Mouse (Mus musculus): ENCODE data around the gene Plppr1. TPM values are rescaled to one million over a fixed set of nuclear protein-coding genes. Genes with fewer than 3 reads are reported as not detected.

The Plppr1 gene
- polyA plus RNA-seq (2016; fragmentation: Nextera tagmentation; extraction: Ambion mirVana) = 5.9 and 6.6 TPM in 2 replicates

- 0% methylated on average over 20 of the region's 21 CpGs for WGBS
- no peaks in the 10 kb centered on the region for H3K9me3 ChIP-seq
- peak within 1 kb of the TSS; percentile 67 for H3K4me3 ChIP-seq
- ATAC-seq (ENCODE audit: insufficient number of reproducible peaks, insufficient read depth, low FRiP score, low TSS enrichment) = peak; percentile 84
- peak within 1 kb of the TSS; percentile 23; the same call in 1 of the 2 replicates for H3K27ac ChIP-seq
- no peaks in the 10 kb centered on the region for H3K36me3 ChIP-seq
- peaks cover 21% of the 10 kb centered on the region for H3K27me3 ChIP-seq
- peak within 1 kb of the TSS; percentile 100 for H3K4me2 ChIP-seq (replicated peaks)
- no peaks in the 10 kb centered on the region for H3K4me1 ChIP-seq
- peak within 1 kb of the TSS; percentile 59 for H3K9ac ChIP-seq
Observed at GRCm38 (mm10) chr4:49059021-49059401, at the start of gene Plppr1. Gene Plppr1 (plus strand): TSS chr4:49059273.

- Histone ChIP-seq H3K27ac (no peak overlapping the region), H3K4me3 (no peak overlapping the region), H3K9me3 (no peaks in the 10 kb centered on the region), H3K9ac (no peak overlapping the region), H3K4me1 (no peaks in the 10 kb centered on the region), H3K4me2 (replicated peaks) (no peak overlapping the region), H3K36me3 (no peaks in the 10 kb centered on the region), H3K27me3 (no peaks in the 10 kb centered on the region)
- no peak for ATAC-seq (ENCODE audit: insufficient number of reproducible peaks, insufficient read depth, low FRiP score, low TSS enrichment)
Observed at GRCm38 (mm10) chr4:49016701-49017100, 42.4 kb upstream of the Plppr1 start.

- WGBS = 91% methylated on average over 1 of the region's 1 CpGs
- ATAC-seq (ENCODE audit: insufficient number of reproducible peaks, insufficient read depth, low FRiP score, low TSS enrichment) = no peak
Observed at GRCm38 (mm10) chr4:49023221-49023620, 35.9 kb upstream of the Plppr1 start.

GRCm38 (mm10) chr4:49038311-49038710, 20.8 kb upstream of the Plppr1 start:
- H3K9me3 ChIP-seq = no peaks in the 10 kb centered on the region
- H3K27me3 ChIP-seq = no peaks in the 10 kb centered on the region
- H3K36me3 ChIP-seq = no peaks in the 10 kb centered on the region
- H3K4me2 ChIP-seq (replicated peaks) = no peak overlapping the region
- WGBS = 53% methylated on average over 4 of the region's 4 CpGs
- no peak overlapping the region for H3K27ac ChIP-seq
- ATAC-seq (ENCODE audit: insufficient number of reproducible peaks, insufficient read depth, low FRiP score, low TSS enrichment) = 0 out of 2 replicates have a peak, but pooled peaks have one; percentile 60
- no peak overlapping the region for H3K9ac ChIP-seq
- H3K4me1 ChIP-seq = no peaks in the 10 kb centered on the region
- no peak overlapping the region for H3K4me3 ChIP-seq

More at GRCm38 (mm10) chr4:49023221-49023620, 35.9 kb upstream of the Plppr1 start:
- H3K9ac ChIP-seq = no peak overlapping the region
- no peaks in the 10 kb centered on the region for H3K9me3 ChIP-seq
- H3K4me3 ChIP-seq = no peak overlapping the region
- no peak overlapping the region for H3K27ac ChIP-seq
- no peaks in the 10 kb centered on the region for H3K36me3 ChIP-seq
- no peaks in the 10 kb centered on the region for H3K4me1 ChIP-seq
- H3K27me3 ChIP-seq = no peaks in the 10 kb centered on the region
- no peak overlapping the region for H3K4me2 ChIP-seq (replicated peaks)

GRCm38 (mm10) chr4:49039854-49040253, 19.2 kb upstream of the Plppr1 start:
- 83% methylated on average over 3 of the region's 3 CpGs for WGBS
- Histone ChIP-seq H3K27me3 (no peaks in the 10 kb centered on the region), H3K4me1 (no peaks in the 10 kb centered on the region), H3K27ac (no peak overlapping the region), H3K9me3 (no peaks in the 10 kb centered on the region), H3K9ac (no peak overlapping the region), H3K4me2 (replicated peaks) (no peak overlapping the region), H3K4me3 (no peak overlapping the region), H3K36me3 (no peaks in the 10 kb centered on the region)
- ATAC-seq (ENCODE audit: insufficient number of reproducible peaks, insufficient read depth, low FRiP score, low TSS enrichment) = no peak

GRCm38 (mm10) chr4:49041655-49042054, 17.4 kb upstream of the Plppr1 start:
- H3K4me2 ChIP-seq (replicated peaks) = no peak overlapping the region
- WGBS = 72% methylated on average over 1 of the region's 1 CpGs

GRCm38 (mm10) chr4:49050628-49051027, 8.4 kb upstream of the Plppr1 start:
- no peak overlapping the region for H3K4me2 ChIP-seq (replicated peaks)
- H3K4me3 ChIP-seq = no peak overlapping the region
- WGBS = 86% methylated on average over 1 of the region's 1 CpGs
- no peaks in the 10 kb centered on the region for H3K36me3 ChIP-seq
- ATAC-seq (ENCODE audit: insufficient number of reproducible peaks, insufficient read depth, low FRiP score, low TSS enrichment) = no peak
- no peak overlapping the region for H3K9ac ChIP-seq
- H3K4me1 ChIP-seq = no peaks in the 10 kb centered on the region
- H3K27ac ChIP-seq = no peak overlapping the region
- H3K27me3 ChIP-seq = no peaks in the 10 kb centered on the region
- no peaks in the 10 kb centered on the region for H3K9me3 ChIP-seq

More at GRCm38 (mm10) chr4:49041655-49042054, 17.4 kb upstream of the Plppr1 start:
- Histone ChIP-seq H3K9me3 (no peaks in the 10 kb centered on the region), H3K27ac (no peak overlapping the region), H3K27me3 (no peaks in the 10 kb centered on the region), H3K4me3 (no peak overlapping the region), H3K4me1 (no peaks in the 10 kb centered on the region), H3K36me3 (no peaks in the 10 kb centered on the region), H3K9ac (no peak overlapping the region)
- ATAC-seq (ENCODE audit: insufficient number of reproducible peaks, insufficient read depth, low FRiP score, low TSS enrichment) = no peak

- Histone ChIP-seq H3K27ac (no peak overlapping the region), H3K27me3 (peaks cover 21% of the 10 kb centered on the region), H3K4me3 (no peak overlapping the region), H3K36me3 (no peaks in the 10 kb centered on the region), H3K4me1 (no peaks in the 10 kb centered on the region), H3K9ac (no peak overlapping the region), H3K4me2 (replicated peaks) (no peak overlapping the region), H3K9me3 (no peaks in the 10 kb centered on the region)
- ATAC-seq (ENCODE audit: insufficient number of reproducible peaks, insufficient read depth, low FRiP score, low TSS enrichment) = no peak
- WGBS = 19% methylated on average over 2 of the region's 2 CpGs
Observed at GRCm38 (mm10) chr4:49057916-49058315, 1.2 kb upstream of the Plppr1 start.

- no peak overlapping the region for H3K27ac ChIP-seq
Observed at GRCm38 (mm10) chr4:49058557-49058956, 516 bp upstream of the Plppr1 start.

GRCm38 (mm10) chr4:49059402-49060381, 619 bp downstream of the Plppr1 start:
- H3K4me2 ChIP-seq (replicated peaks) = peak overlapping the region; percentile 100
- WGBS = under 1% methylated on average over 62 of the region's 62 CpGs
- H3K9me3 ChIP-seq = no peaks in the 10 kb centered on the region
- peaks cover 21% of the 10 kb centered on the region for H3K27me3 ChIP-seq
- H3K27ac ChIP-seq = peak overlapping the region; percentile 23; the same call in 1 of the 2 replicates
- no peaks in the 10 kb centered on the region for H3K36me3 ChIP-seq
- peak; percentile 73 for ATAC-seq (ENCODE audit: insufficient number of reproducible peaks, insufficient read depth, low FRiP score, low TSS enrichment)
- H3K9ac ChIP-seq = peak overlapping the region; percentile 59
- peak overlapping the region; percentile 67 for H3K4me3 ChIP-seq
- no peaks in the 10 kb centered on the region for H3K4me1 ChIP-seq

More at GRCm38 (mm10) chr4:49058557-49058956, 516 bp upstream of the Plppr1 start:
- peak overlapping the region; percentile 67 for H3K4me3 ChIP-seq
- peak overlapping the region; percentile 100 for H3K4me2 ChIP-seq (replicated peaks)
- H3K9me3 ChIP-seq = no peaks in the 10 kb centered on the region
- H3K36me3 ChIP-seq = no peaks in the 10 kb centered on the region
- WGBS = 3% methylated on average over 7 of the region's 7 CpGs
- no peaks in the 10 kb centered on the region for H3K4me1 ChIP-seq
- no peak; the same call in 1 of the 2 replicates for ATAC-seq (ENCODE audit: insufficient number of reproducible peaks, insufficient read depth, low FRiP score, low TSS enrichment)
- H3K9ac ChIP-seq = peak overlapping the region; percentile 59; the same call in 1 of the 2 replicates
- peaks cover 21% of the 10 kb centered on the region for H3K27me3 ChIP-seq

- Histone ChIP-seq H3K27me3 (no peaks in the 10 kb centered on the region), H3K36me3 (no peaks in the 10 kb centered on the region), H3K4me2 (replicated peaks) (no peak overlapping the region), H3K4me1 (no peaks in the 10 kb centered on the region), H3K9ac (no peak overlapping the region), H3K9me3 (no peaks in the 10 kb centered on the region), H3K27ac (no peak overlapping the region), H3K4me3 (no peak overlapping the region)
- WGBS = 65% methylated on average over 4 of the region's 4 CpGs
- no peak for ATAC-seq (ENCODE audit: insufficient number of reproducible peaks, insufficient read depth, low FRiP score, low TSS enrichment)
Observed at GRCm38 (mm10) chr4:49069471-49069870, 10.4 kb downstream of the Plppr1 start.

- Histone ChIP-seq H3K27ac (no peak overlapping the region), H3K9me3 (no peaks in the 10 kb centered on the region), H3K4me1 (no peaks in the 10 kb centered on the region), H3K9ac (no peak overlapping the region), H3K4me3 (no peak overlapping the region), H3K4me2 (replicated peaks) (no peak overlapping the region), H3K36me3 (no peaks in the 10 kb centered on the region), H3K27me3 (no peaks in the 10 kb centered on the region)
- ATAC-seq (ENCODE audit: insufficient number of reproducible peaks, insufficient read depth, low FRiP score, low TSS enrichment) = no peak
- WGBS = 84% methylated on average over 4 of the region's 4 CpGs
Observed at GRCm38 (mm10) chr4:49072886-49073285, 13.8 kb downstream of the Plppr1 start.

Measured in embryonic facial prominence, embryonic 12.5 days (tissue).